Mouse (Mus musculus): Measurements from ENCODE around the gene Parm1.

Parm1 gene

DNA sequence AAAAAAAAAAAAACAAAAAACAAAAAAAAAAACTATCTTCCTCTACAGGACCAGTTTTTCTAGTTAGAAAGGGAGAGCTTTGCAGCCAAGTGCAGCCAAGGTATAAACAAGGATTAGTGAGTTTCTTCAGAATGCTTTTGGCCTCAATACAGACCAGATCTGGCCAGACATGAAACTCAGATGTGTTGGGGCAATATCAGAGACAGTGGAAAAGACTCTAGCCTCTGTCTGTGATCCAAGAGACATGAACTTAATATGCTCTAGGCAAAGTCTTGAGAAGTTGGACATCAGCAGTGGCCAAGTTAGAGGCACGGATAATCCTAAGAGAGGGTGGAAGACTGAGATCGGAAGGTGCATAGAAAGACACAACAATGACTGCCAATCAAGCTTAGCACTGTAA lies 56.8 kb downstream of the Parm1 start:
- in situ Hi-C loops (cut with MseI, MboI): no loop called here

DNA sequence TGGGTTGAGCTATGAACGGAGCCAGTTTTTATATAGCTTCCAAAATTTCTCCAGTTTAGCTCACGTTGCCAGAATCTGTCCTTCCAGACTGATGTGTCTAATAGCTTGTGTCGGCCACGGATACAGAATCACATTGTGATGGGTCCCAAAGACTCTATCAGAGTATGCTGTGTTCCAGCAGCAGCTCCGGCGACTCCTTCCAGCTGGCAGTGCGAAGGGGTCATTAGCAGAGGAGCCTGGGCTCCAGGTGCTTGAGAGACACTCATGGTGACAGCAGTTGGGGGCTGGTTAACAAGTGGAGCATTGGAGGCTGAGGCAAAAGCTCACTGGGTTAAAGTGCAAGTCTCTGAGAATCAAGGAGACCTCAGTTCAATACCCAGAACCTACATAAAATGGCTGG lies 61.5 kb downstream of the Parm1 start:
- in situ Hi-C loops (cut with MseI, MboI): no loop called here

DNA sequence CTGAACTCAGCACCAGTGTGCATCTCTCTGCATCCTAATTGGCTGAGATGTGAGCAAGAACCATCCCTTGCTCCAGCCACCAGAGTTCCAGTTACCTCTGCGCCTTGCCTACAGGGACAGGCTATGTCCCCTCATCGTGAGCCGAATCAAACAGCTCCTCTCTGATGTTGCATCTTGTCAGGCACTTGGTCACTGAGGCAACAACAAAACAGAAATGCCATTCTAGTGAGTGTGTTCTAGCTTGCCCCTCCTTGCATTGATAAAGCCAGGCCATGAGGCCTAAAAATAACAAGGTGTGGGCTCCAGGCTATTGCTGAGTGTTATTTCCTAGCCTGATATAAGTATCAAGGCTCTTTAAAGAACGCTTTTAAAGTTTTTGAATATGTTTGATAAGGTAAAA lies 64.4 kb downstream of the Parm1 start:
- in situ Hi-C loops (cut with MseI, MboI): no loop called here

DNA sequence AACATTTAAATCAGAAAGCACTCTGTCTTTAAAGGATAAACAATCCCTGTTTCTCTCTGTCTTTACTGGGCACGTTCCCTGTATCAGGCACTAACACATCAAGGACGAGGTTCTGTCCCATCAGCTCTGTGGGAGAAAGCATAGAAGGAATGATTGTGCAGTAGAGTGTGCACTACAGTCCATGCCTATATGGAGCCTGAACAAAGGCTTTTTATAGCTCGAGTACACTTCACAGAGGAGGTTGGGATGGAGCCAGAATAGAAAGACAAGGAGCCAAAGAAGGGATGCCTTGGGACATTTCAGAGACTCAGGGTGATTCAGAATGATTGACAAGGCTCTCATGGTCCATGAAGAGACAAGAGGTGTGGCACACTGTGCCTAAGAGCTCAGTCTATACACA lies 68.8 kb downstream of the Parm1 start:
- in situ Hi-C loops (cut with MseI, MboI): no loop called here

DNA sequence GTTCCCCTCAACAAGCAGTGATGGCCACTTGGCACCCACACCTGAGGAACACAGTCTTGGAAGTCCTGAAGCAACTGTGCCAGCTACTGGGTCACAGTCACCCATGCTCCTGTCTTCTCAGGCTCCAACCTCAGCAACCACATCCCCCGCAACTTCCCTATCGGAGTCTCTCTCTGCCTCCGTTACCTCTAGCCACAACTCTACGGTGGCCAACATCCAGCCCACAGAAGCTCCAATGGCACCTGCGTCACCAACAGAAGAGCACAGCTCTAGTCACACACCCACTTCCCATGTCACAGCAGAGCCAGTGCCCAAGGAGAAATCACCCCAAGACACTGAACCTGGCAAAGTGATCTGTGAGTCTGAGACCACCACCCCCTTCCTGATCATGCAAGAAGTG lies 76.7 kb downstream of the Parm1 start:
- in situ Hi-C loops (cut with MseI, MboI): no loop called here

DNA sequence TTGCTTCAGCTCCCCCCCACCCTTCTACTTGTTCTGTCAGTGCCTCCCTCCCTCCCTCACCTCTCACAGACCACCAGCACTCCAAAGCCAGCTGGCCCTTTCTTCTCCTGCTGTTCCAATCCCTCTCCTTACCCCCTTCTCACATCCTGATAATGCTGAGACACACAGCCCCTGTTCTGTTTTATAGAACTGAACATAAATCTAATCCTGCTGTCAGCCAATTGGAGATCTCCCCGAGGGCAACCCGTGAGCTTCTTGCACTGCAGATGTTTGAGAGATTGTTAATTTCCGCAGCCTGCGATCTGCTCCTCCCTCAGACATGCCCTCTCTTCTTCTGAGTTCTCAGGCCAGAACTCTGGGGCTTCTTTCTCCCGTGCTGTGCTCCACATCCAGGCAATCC lies 79.8 kb downstream of the Parm1 start:
- in situ Hi-C loops (cut with MseI, MboI): no loop called here

DNA sequence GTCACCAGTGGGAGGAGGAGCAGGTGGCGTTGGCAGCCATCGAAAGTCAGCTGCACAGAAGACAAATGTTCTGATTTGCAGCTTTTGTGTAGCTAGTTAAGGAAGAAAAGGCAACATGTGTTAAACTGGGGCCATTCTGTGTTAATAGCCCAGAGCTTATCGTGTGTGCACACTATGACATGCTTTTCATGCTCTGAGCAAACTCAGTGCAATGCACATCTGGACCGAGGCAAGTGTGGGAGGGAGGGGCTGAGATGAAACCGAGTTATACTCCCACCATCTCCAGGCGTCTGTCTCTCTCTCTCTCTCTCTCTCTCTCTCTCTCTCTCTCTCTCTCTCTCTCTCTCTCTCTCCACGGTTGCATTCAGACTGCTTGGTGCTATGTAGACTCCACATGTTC lies 82.4 kb downstream of the Parm1 start:
- in situ Hi-C loops (cut with MseI, MboI): no loop called here

DNA sequence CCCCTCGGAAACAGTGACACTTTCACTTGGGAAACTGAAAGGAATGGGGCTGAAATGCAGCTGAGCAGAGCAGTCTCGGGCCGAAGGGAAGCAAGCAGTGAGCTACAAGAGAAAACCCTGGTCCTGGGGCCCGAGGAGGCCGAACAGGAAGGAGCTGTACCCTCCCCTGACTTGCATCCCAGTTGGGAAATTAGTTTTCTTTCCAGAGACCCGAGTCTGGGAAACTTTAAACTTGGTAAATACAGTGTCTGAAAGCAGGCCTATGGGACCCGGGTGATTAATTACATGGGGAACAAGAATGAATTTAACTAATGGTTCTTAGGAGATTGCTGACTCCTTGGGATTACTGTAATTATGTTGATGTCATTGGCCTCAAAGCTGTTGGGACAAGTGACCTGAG lies 85.9 kb downstream of the Parm1 start:
- in situ Hi-C loops (cut with MseI, MboI): no loop called here

DNA sequence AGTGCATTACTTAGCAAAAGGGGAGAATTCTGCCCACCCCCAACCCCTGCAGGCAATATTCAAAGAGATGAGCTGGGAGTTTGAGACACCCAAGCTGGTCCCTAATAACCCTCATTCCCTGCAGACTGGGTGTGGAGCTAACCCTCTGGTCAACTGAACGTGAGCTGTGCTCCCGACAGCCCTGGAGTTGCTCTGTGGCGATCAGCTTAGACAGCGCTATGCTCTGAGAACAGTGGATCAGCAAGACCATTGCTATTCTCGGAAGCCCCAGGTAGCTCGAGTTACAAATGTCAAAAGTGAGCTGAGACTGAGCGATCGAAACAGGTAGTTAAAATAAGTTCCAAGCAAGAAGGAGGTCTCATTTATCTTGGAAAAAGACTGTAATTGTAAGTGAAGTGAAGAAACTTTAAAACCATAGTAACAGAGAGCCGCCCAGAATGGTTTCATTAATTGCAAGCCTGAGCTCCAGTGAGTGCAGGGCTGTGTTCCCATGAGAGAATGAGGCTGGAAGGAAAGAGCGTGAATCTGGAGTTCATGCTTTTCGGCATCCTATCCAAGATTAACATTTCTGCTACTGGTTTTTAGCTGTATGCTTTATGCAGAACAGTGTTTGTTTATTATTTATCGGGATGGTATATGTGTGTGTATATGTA lies 86.5 kb downstream of the Parm1 start:
- in situ Hi-C loops (cut with MseI, MboI): no loop called here

DNA sequence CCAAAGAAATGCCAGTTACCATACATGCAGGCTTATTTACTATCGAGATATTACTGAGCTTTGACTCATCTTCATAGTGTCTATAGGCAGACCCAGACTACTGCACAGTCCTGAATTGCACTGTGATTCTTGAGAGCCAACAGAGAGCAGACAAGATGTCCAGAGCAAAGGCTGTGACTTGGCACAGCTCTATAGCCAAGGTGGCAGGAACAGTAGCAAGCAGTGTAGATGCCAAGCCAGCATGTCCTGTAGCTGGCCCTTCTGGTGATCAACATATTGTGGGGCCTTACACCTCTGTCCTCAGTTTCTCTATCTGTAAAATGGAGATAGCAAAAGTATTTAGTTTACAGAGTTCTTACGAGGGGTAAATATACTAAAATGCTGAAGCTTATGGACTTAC lies 89.8 kb downstream of the Parm1 start:
- in situ Hi-C loops (cut with MseI, MboI): no loop called here

DNA sequence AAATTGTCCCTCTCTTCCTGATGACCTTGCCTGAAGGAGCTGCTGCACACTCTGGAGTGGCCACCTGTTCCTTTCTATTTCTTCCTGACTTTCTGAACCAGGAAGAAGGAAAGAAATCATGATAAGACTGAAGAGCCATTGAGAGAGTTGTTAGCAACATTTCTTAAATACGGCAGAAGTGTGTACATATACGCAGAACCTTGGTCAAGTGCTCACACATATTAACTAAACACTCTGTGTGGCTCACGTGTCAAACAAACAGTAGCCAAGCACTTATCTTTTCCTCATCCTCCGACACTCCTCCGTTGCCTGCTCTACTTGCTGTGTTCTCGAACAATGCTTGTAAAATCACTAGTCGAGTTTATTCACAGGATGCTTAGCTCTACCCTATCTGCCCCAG lies 90.4 kb downstream of the Parm1 start:
- in situ Hi-C loops (cut with MseI, MboI): no loop called here

DNA sequence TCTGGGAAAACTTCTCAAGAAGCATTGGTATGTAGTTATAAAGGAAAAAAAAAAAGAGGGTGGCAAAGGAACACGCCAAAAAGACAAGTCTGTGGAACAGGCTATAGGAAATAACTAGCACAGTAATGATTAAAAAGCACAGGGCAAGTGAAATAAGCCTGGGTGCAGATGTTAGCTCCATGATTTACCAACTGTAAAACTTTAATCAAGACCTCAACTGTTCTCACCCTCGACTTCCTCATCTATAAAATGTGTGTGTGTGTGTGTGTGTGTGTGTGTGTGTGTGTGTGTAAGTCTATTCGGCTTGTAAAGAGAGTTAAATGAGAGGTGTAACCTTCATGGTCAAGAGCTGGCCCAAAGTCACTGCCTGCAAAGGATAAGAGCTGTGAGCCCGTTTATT lies 91.6 kb downstream of the Parm1 start:
- in situ Hi-C loops (cut with MseI, MboI): no loop called here

DNA sequence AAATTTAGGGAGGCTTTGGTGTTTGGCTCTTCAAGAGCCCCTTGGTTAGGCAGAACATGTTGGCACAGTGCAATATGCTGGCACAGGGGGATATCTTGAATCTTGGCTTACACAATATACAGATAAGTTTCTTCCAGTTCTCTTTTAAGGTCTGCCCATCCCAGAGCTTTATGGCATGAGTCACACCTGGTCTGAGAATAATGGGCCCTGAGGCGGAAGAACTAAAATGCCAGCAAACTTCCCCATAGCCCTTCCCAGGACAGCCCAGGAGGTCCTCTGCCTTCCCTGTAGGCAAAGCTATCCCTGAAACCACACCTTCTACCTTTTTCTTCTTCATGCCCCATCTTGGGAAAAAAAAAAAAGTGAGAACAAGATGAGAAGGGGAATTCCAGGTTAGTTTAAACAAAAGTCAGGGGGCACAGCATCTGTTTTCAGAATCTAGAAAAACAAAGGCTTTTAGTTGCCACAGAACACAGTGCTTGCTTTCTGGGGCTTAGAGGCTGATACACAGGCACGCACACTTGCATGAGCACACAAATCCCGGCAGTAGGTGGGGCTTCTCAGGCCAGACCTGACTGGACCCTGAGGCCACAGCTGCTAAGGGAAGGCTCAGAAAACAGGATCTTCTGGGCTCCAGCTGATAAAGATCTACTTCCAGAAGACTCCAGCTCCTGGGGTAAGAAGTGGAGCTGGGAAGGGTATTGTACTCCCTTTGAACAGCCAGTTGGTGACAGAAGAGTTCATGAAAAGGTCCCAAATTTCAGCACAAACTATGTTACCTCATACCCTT lies 92.3 kb downstream of the Parm1 start:
- in situ Hi-C loops (cut with MseI, MboI): no loop called here

DNA sequence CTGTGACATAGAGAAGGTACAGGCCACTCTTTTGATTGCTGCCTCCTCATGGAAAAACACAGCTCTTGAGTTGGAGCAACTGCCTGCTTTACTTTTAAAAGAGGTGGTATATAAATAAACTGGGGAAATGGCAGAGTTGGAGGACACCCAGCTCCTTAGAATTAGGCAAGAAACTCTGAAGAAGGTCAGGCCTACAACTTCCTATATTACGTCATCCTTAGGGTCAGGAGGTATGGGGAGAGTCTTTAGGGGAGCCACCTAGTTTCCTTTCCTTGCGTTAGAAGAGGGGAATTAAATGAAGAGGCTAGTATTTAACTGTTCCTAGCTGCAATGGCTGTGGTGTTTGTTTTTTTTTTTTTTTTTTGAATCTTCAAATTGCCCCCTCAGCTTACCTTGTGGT lies 93.1 kb downstream of the Parm1 start:
- in situ Hi-C loops (cut with MseI, MboI): no loop called here

DNA sequence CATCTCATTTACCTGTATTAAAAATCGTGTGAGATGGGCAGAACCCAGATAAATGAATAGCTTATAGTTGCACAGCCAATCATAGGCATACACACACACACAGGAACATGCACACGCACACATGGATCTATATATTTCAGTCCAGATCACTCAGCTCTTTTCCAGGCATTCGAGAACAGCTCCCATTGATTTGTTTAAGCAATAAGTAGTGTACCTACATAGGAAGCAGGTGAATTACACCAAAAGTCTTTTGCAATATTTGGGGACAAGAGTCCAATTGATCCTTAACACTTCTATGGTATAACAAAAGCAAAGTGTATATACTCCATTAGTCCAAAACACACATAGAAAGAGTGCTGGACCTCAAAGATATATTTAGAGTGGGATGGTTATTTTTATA lies 94.2 kb downstream of the Parm1 start:
- in situ Hi-C loops (cut with MseI, MboI): no loop called here

DNA sequence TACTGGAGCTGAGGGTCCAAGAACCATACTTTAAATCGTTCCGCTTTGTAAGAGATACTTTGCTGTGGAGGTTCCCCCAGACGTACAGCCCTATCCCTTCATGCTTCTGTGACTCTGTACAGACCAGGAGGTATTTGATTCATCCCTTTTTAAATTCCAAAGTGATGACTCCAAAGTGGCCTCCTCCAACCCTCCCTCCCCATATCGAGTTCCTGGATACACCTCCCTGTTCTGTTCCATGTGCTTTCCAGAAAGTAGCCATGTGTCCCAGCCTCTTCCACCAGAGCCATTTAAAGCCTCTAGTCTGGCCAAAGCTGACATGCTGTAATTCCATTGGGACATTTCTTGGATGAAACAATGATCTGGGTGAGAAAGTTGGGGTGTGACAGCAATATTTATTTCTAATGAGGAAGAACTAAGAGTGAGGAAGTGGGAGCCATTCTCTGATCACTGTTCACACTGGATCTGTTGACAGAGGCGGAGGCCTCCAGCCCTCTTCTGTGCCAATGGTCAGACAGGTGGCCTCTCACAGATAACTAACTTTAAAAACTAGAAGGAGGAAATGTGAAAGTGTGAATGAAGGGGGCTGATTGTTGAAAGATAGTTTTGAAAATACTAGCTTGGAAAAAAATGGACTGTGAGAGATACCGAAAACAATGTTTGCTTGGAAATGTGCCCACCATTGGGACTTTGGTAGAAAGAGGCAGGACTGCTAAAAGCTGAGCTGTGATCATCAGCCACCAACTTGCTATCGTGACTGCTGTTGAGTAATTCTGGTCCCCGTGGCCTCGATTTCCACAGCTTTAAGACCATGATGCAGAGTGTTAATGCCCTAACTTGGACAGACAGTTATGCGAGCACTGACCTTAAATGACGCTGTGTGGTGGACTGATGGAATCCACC lies 100.2 kb downstream of the Parm1 start:
- in situ Hi-C loops (cut with MseI, MboI): no loop called here

DNA sequence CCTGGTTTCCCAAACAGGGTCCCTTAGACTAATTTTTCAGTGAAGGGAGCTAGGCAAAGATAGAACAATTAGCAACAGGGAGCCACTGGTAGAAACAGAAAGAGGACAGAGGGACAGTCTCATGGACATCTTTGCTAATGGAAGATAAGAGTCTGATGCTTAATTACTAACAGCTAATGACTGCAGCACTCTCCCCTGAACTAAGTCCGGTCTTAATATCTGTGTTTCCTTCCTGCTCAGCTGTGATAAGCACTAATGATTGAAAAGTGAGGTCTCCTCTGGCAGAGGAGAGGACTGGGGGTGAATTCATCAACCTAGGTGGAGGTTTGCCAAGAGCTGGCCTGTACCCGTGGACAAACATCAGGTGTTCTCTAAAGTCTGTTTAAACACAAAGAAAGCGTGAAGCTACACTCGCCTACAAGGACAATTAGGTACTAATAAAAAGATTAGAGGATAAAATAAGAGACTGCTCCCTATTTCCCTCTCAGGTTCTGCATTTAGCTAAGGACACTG lies 101.3 kb downstream of the Parm1 start:
- in situ Hi-C loops (cut with MseI, MboI): no loop called here

DNA sequence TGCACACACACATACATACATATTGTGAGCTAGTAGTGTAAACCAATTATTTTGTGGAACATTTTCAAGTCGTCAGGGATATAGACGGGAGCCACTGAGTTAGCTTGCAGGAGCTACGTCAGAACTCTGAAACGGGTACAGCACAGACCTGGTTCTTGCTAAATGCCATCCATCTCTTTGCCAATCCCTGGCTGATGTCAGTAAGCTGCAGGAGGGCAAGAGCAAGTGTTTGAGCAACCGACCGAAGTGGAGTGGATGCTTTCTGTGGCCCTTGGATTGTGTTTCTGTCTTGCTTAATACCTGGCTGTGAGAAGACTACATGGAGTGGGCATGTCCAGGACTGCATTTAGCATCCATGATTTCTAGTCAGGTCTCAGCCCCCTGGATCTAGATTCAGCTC lies 103.8 kb downstream of the Parm1 start:
- in situ Hi-C loops (cut with MseI, MboI): no loop called here

DNA sequence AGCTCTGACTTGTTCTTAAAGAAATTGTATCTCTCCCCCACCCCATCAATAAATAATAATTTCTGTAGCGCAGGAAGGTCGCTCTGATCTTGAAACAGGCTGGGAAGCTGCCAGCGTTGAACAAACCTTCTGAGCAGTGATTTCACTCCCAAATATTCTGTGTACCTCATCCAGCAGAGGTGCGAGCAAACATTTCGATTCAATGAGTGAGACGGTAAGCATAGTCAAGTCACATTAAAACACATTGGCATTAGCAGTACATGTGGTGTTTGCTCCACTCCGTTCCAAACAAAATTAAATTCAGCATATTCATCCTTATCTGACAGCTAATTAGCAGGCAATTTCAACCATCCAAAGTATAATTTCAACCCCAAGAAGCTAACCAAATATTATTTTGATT lies 109.4 kb downstream of the Parm1 start:
- in situ Hi-C loops (cut with MseI, MboI): no loop called here

DNA sequence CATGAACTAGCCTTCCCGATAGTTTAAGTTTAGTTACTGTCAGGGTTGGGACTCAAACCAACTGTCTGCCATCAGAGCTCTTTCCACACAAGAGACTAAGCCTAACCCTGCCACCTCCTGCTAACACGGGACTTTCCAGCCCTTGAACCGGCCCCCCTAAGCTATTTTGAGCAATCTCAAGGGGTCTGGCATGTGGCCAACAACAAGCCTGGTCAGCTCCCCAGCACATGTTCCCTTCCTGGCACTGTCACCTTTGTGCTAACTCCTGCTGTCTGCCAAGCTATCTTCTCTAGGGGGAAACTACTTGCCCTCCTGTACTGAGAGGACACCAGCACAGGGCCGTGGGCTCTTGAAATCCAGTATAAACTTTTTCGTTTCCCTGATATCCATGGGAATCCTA lies 112.1 kb downstream of the Parm1 start:
- in situ Hi-C loops (cut with MseI, MboI): no loop called here

DNA sequence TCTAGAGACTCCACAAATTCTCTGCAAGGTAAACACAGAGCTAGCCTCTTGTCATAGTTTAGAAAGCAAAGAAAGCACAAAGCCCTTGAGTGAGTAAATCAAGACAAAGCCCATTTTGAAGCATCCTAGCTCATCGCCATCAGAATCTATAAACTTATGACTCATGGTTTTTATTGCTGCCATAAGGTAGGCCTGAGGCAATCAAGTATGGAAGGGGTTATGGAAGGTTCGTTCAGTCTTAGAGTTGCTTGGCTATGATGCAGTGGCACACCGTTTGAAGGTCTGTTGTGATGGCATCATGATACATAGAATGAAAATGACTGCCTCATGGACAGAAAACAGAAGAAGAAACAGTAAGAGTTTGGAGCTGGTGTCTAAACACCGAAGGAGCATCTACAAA lies 133.9 kb downstream of the Parm1 start:
- in situ Hi-C loops (cut with MseI, MboI): loop anchor here in 1 of 2 experiments (10.0 kb wide), 1 partner anchor 473 kb away; no protein-coding TSS in a partner anchor

Data from mouse trophoblast stem cell (cell line).